Mouse (Mus musculus): ENCODE results near the gene Sema4g.
A peak's percentile ranks its signal among the peaks of the same experiment; 100 is the strongest.

The Sema4g gene

GRCm38 (mm10) chr19:45002301-45002700 is 13.4 kb downstream of the Sema4g start:
- no peak for ATAC-seq (ENCODE audit: insufficient number of reproducible peaks, low FRiP score, low TSS enrichment)

GRCm38 (mm10) chr19:45003740-45004516 is 15.0 kb downstream of the Sema4g start:
- ATAC-seq (ENCODE audit: insufficient number of reproducible peaks, low FRiP score, low TSS enrichment), result no peak

GRCm38 (mm10) chr19:45005444-45005843 is 16.5 kb downstream of the Sema4g start, which contains the start of gene Twnk:
Gene Twnk (plus strand): TSS chr19:45005663.
- no peak for ATAC-seq (ENCODE audit: insufficient number of reproducible peaks, low FRiP score, low TSS enrichment)

- ATAC-seq (ENCODE audit: insufficient number of reproducible peaks, low FRiP score, low TSS enrichment), result peak; percentile 91
These were observed 17.2 kb downstream of the Sema4g start, which contains the start of gene Mrpl43 for GRCm38 (mm10) chr19:45005957-45006712. Gene Mrpl43 (minus strand): TSS chr19:45006442.

GRCm38 (mm10) chr19:45007021-45007420 is 18.1 kb downstream of the Sema4g start:
- no peak for ATAC-seq (ENCODE audit: insufficient number of reproducible peaks, low FRiP score, low TSS enrichment)

GRCm38 (mm10) chr19:45007425-45008191 is 18.7 kb downstream of the Sema4g start:
- ATAC-seq (ENCODE audit: insufficient number of reproducible peaks, low FRiP score, low TSS enrichment), result no peak

GRCm38 (mm10) chr19:45010646-45011045 is 21.7 kb downstream of the Sema4g start:
- no peak for ATAC-seq (ENCODE audit: insufficient number of reproducible peaks, low FRiP score, low TSS enrichment)

GRCm38 (mm10) chr19:45012219-45012618 is 23.3 kb downstream of the Sema4g start:
- ATAC-seq (ENCODE audit: insufficient number of reproducible peaks, low FRiP score, low TSS enrichment), result no peak

GRCm38 (mm10) chr19:45012636-45013035 is 23.7 kb downstream of the Sema4g start:
- ATAC-seq (ENCODE audit: insufficient number of reproducible peaks, low FRiP score, low TSS enrichment), result no peak

GRCm38 (mm10) chr19:45013581-45014225 is 24.8 kb downstream of the Sema4g start:
- ATAC-seq (ENCODE audit: insufficient number of reproducible peaks, low FRiP score, low TSS enrichment), result no peak

GRCm38 (mm10) chr19:45014335-45014971 is 25.6 kb downstream of the Sema4g start, which contains the start of gene Lzts2:
Gene Lzts2 (plus strand): TSS chr19:45014414.
- no peak for ATAC-seq (ENCODE audit: insufficient number of reproducible peaks, low FRiP score, low TSS enrichment)

- ATAC-seq (ENCODE audit: insufficient number of reproducible peaks, low FRiP score, low TSS enrichment), result no peak
These were observed 26.1 kb downstream of the Sema4g start for GRCm38 (mm10) chr19:45014981-45015402.

GRCm38 (mm10) chr19:45015518-45016281 is 26.8 kb downstream of the Sema4g start:
- ATAC-seq (ENCODE audit: insufficient number of reproducible peaks, low FRiP score, low TSS enrichment), result peak; percentile 28; the same call in 1 of the 2 replicates

GRCm38 (mm10) chr19:45016341-45017215 is 27.7 kb downstream of the Sema4g start:
- peak; percentile 13 for ATAC-seq (ENCODE audit: insufficient number of reproducible peaks, low FRiP score, low TSS enrichment)

- ATAC-seq (ENCODE audit: insufficient number of reproducible peaks, low FRiP score, low TSS enrichment), result no peak
These were observed 28.4 kb downstream of the Sema4g start for GRCm38 (mm10) chr19:45017216-45017771.

- no peak for ATAC-seq (ENCODE audit: insufficient number of reproducible peaks, low FRiP score, low TSS enrichment)
These were observed 29.0 kb downstream of the Sema4g start for GRCm38 (mm10) chr19:45017909-45018308.

- no peak for ATAC-seq (ENCODE audit: insufficient number of reproducible peaks, low FRiP score, low TSS enrichment)
These were observed 29.5 kb downstream of the Sema4g start for GRCm38 (mm10) chr19:45018351-45018831.
